Mouse (Mus musculus): ENCODE measurements around the gene Evx1.

The Evx1 gene

DNA sequence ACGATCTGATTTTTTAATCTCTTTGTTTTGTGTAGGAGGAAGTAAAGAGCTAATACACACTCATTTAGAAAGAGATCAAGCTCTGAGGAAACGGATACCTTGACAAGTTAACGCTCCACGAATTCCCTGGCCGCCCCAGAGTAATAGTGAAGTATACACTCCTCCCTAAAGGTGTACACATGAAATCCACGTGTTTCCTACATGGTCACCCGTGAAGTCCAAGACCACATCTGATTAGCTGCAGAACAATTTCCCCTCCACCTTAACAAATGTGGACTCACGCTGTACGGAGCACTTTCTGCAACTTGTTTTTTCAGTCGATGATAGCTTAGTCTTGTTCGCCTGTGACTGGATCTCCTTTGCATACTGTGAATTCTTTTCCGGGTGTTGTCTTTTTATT, 23.1 kb upstream of the Evx1 start:
- DNase-seq (ENCODE audit: inconsistent age in 2 of 2, low spot score in 1 of 2): peak in 1 of 2 experiments; percentile 17

DNA sequence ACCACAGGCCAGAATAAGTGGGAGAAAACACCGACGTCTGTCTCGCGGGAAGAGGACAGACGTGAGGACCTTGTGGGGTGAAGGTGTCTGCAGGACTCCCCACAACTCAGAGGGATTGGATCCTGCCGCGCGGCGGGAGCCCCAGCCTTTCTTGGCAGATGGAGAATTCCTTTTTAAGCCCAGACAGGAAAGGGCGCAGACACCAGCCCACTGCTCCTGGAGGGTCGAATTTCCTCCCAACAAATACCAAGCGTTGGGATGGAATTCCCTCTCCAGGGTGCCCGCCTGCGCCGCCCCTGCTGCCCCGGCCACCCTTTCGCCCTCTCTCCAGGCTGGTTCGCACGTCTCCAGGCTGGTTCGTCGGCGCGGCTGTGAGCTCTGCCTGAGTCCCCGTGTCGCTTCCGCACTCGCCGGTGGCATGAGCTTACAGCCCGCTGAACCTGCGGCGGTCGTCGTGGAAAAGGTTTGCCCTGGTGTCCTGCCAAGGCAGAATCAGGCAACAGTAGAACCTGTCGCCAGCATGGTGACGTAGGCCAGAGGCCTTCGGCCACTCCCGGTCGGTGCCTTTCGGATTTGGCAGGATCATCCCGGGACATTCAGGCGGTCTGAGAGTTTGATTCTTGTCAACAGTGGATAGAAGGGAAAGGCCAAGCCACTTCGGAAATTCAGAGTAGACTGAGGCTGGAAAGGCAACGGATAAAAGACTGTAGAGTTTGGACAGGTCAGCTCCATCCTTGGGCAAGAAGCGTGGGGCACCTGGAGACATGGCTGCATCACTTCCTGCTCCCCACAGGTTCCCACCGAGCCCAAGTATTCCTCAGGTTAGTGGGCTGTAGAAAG, 22.1 kb upstream of the Evx1 start:
- DNase-seq (ENCODE audit: inconsistent age in 2 of 2, low spot score in 1 of 2): peak in 1 of 2 experiments; percentile 62

DNA sequence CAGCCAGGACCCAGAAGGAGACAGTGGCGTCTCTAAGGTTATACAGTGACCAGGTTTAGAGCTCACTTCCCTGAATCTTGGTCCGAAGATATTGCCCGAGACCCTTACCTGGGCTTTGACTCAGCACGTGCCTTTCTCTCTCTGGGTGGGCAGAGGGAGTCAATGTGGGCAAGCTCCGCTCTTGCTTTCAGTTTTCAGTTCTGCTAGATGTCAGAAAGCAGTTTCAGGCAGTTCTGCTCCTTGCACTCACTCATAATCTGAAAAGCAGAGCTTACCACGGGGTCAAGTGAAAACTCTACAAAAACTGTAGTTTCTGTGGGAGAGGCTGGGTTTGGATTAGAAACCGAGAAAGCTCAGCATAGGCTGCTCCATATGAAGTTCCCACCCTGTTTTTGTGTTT, 21.0 kb upstream of the Evx1 start:
- DNase-seq (ENCODE audit: inconsistent age in 2 of 2, low spot score in 1 of 2): no peak

DNA sequence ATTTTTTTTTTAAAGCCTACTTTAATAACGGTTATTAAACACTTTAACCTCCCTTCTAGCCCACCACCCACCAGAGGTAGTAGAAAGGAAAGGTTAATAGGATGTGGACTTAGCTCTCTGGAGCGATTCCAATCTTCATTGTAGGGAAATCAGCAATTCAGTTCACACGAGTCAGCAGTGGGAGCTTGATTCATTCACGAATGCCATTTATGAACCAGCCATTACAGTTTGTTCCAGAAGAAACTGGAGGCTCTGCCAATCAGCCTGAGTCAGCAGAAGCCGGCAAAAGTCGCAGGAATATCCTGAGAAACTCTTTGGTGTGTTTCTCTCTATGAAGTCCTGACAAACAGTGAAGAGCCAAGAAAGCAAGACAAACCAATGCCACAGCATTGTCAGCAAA, 18.7 kb upstream of the Evx1 start:
- DNase-seq (ENCODE audit: inconsistent age in 2 of 2, low spot score in 1 of 2): no peak

DNA sequence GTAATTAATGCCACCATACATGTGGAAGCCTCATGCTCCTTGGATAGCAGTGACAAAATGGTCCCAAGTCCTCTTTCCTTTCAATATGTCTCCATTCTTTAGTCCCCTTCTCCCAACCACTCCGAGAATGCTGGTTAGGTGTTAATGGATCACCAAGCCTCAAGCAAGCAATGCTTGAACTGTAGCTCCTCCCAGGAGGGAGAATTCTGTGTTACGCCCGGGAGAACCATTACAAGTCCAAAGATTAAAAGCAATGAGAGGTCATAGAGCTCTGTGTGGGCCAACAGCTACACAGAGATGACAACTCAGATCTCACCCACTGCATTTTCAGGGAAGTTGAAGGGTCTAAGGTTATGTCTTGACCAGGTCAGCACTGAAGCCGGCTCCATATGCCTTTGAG, 14.8 kb upstream of the Evx1 start:
- DNase-seq (ENCODE audit: inconsistent age in 2 of 2, low spot score in 1 of 2): no peak

DNA sequence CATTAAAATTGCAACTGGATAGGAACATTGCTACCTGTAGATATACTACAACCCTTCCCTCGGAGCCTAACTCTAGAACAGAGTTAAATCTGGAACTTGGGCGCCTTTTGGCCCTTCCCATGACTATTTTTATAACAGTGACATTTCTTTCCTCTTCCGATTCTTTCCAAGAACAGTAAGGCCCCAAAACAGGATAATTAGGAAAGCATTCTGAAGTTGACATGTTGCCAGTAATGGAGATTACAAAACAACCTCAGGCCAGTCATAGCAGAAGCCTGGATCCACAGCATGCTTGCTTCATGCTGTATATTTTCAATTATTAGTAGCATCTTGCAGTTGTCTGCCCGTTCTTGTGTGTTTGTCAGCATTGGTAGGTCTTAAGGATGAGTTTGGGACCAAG, 12.5 kb upstream of the Evx1 start:
- peak in 1 of 2 experiments; percentile 23 for DNase-seq (ENCODE audit: inconsistent age in 2 of 2, low spot score in 1 of 2)

DNA sequence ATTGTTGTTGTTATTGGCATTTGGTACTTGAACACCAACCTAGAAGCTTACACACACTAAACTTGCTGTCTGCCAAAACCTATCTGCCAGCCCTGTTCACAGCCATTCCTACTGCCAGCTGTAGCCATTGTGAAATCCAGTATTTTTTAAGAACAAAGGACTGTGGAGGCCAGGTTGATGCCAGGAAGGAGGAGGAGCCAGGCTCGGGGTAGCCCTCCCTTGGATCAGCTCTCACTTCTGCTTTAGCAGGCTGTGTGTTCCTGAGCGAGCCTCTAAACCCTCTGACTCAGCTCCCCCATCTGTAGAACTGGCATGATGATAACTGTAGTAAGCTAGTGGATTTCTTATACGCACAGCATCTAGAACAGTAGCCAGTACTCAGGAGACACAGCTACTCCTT, 9.9 kb upstream of the Evx1 start:
- DNase-seq (ENCODE audit: inconsistent age in 2 of 2, low spot score in 1 of 2): peak in 1 of 2 experiments; percentile 40

DNA sequence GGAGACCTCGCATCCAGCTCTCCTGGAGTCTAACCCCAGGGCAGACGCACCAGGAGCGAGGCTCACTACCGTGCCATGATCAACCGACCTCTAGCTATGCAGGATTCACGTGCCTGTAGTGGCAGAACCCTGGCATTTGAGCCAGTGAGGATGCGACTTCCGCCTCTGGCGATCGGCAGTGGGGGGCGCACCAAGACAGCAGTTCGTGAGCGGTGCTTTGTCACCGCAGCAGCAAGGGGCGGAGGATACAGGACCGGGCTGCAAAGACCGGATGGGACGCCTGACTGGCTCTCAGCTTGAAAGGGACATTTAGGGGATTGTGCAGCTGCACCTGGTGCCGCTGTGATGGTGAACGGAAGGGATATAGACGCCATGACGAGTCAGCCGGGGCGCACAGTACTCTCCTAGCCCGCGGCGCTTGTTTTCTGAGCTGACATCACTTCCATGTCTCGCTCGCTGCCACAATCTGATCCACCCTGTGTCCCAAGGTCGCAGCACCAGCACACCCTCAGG, 7.4 kb upstream of the Evx1 start:
- DNase-seq (ENCODE audit: inconsistent age in 2 of 2, low spot score in 1 of 2): peak; percentile 77 to 91

DNA sequence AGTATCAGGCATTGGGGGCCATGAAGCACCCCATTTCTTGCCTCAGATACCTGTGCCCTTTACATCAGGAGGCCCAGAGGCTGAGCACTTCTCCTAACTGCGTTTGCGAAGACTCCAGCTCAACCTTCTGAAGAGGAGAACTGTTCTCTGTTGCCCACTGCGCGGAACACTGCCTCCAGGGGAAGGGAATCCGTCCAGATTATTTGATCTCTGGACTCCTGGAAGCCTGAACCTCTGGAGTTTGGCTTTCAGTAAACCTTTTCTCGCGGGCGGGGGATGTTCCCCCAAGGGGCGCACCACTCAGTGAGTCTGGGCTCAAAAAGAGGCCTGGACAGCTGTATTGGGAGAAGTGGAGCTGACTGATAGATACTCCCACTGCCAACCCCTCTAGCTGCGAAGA, 3.5 kb upstream of the Evx1 start:
- DNase-seq (ENCODE audit: inconsistent age in 2 of 2, low spot score in 1 of 2): no peak

DNA sequence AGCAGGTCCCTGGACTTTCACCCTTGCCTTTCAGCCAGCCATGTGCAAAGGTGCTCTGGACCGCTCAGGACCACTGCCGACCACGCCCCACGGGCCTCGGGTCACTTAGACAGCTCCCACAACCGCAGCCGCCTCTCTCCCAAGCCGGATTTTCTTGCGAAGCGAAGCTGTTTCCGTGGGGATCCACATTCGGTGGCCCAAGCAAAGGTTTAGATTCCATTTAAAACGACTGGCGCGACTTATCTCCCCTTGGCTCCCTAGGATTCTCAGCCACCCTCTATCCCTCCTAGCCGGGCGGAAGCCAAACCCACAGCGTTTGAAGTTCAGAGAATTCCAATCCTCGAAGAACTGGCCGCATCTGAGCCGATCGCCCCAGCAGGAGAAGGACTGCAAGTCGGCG, 2.9 kb upstream of the Evx1 start:
- peak in 1 of 2 experiments; percentile 54 for DNase-seq (ENCODE audit: inconsistent age in 2 of 2, low spot score in 1 of 2)

DNA sequence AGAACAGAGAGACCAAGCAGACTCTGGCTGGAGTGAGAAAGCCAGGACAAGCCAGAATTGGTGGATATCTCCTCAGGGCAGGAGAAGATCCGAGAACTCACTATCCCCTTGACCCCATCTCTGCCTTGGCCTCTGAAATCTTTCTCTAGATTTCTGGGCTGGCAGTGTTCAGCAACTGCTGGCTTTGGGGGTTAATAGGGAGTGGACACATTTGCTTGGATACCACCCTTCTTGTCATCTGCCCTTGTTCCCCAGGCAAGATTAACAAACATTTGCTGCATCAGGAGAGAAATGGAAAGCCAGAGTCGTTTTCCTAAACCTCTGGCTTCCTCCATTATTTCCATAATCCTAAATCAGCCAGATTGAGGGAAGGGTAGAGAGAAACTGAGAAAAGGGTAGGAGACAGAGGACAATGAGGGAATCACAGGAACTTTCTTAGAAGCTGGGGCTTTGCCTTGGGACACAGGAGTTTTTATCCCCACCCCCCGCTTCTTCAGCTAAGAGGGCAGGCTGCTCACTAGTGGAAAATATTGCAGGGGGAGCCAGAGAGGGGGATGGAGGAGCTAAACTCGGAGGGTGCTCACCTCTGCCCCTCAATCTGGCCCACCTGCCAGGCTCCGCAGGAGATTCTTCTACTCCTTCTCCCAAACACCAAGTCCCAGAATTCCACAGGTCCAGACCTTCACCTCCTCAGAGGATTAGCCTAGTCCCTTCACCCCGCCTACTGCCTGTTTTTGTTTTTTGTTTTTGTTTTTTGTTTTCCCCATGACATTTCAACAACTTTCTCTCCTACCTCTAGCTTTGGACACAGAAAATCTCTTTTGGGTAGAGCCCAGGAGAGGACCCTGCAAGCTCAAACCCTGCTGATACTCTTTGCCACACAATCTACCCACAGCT, 1.4 kb upstream of the Evx1 start:
- DNase-seq (ENCODE audit: inconsistent age in 2 of 2, low spot score in 1 of 2): peak in 1 of 2 experiments; percentile 31

DNA sequence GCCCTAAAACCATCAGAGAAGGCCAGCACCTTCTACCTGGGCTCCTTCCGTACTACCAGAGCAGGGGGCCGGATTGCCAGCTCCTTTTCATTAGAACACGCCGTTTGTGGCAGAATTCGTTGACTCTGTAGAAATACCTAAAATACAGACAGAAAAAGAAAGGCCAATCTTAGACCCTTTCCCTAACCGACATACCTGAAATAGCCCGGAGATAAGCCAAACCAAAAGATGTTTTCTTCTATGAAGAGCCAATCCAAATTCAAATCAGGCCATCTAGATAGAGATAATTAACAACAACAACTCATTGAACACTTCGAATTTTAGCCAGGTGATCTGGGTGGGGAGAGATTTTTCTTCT, 761 bp upstream of the Evx1 start:
- DNase-seq (ENCODE audit: inconsistent age in 2 of 2, low spot score in 1 of 2): peak in 1 of 2 experiments; percentile 46

DNA sequence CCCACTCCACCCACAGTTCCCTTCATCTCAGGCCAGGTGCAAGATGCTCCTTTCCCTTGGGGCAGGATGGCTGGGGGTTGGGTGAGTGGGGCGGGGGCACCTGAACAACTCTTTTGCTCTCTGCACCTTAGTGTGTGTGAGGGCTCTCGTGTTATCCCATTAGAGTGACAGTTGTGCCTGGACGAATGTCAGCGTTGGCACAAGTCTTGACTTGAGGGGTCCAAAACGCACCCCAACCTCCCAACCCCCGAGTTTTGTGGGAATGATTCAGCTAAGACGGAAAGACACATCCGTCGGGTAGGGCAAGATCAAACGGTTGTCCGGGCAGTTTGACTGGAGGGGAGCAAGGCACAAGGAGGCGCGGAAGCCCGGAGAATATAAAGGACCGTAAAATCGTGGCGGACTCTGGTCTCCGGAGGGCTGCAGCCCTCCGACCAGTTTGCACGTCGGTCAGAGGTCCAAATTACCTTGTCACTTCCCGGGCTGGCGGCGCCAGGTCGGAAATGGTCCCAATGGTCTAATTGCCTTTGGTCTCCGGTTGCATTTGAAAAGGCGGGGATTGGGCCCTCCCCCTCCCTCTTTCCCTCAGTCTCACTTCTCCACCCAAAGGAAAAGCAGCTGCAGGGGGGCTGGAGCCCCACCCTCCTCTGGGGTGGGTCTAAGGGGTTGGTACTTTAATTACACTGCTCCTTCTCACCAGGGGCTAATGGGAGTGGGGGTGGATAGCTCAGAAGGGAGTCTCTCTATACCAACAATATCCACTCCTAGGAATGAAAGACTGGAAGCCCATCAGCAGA, 1.2 kb downstream of the Evx1 start:
- DNase-seq (ENCODE audit: inconsistent age in 2 of 2, low spot score in 1 of 2): peak in 1 of 2 experiments; percentile 21

DNA sequence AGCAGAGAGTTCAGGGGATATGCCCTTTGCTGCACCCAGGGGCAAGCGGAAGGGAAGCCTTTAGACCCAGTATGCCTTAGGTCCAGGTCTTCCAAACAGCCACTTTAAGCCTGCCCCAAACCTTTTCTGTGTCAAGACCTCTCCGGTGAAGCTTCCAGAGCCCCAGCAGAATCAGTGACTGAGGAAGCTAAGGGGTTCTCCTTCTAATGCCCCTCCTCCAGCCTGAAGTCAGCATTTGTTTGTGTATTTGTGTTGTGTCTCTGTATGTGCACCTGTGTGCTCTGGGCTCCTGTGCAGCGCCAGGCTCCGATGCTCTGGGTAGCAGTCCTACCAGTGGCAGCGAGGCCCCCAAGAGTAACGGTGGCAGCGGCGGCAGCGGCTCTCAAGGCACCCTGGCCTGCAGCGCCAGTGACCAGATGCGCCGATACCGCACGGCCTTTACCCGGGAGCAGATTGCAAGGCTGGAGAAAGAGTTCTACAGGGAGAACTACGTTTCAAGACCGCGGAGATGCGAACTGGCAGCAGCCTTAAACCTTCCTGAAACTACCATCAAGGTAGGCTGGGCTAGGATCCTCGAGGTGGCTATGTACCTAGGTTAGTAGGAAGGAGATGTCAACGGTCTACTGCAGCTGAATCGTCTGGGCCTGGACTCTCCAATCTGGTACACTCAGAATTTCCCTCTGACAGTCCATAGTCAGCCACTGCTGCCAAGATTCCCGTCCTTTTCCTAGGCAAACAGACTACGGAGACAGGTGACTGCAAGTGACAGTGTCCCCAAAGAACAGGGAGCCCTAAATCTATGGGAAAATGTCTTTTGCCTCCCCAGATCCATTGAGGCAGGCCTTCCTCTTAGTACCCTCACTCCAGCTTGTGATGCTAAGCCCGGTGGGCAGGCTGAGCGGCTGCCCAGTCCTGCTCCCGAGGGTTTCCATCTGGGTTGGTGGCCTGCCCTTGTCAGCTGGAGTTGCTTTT, 2.4 kb downstream of the Evx1 start:
- DNase-seq (ENCODE audit: inconsistent age in 2 of 2, low spot score in 1 of 2): peak in 1 of 2 experiments; percentile 31

DNA sequence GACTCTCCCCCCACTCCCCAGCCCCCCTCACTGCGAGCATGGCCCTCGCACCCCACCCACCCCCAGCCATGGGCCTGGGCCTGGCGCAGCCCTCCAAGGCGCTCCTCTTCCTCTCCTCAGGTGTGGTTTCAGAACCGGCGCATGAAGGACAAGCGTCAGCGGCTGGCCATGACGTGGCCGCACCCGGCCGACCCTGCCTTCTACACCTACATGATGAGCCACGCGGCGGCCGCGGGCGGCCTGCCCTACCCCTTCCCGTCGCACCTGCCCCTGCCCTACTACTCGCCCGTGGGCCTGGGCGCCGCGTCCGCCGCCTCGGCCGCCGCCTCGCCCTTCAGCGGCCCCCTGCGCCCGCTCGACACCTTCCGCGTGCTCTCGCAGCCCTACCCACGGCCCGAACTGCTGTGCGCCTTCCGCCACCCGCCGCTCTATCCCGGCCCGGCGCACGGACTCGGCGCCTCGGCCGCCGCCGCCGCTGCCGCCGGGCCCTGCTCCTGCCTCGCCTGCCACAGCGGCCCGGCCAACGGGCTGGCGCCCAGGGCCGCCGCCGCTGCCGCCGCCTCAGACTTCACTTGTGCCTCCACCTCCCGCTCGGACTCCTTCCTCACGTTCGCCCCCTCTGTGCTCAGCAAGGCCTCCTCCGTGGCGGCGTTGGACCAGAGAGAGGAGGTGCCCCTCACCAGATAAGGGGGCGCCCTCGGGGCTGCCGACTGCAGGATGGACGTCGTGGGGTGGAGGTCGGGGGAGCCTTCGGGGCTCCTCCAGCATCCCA, 3.3 kb downstream of the Evx1 start:
- peak in 1 of 2 experiments; percentile 35 for DNase-seq (ENCODE audit: inconsistent age in 2 of 2, low spot score in 1 of 2)

DNA sequence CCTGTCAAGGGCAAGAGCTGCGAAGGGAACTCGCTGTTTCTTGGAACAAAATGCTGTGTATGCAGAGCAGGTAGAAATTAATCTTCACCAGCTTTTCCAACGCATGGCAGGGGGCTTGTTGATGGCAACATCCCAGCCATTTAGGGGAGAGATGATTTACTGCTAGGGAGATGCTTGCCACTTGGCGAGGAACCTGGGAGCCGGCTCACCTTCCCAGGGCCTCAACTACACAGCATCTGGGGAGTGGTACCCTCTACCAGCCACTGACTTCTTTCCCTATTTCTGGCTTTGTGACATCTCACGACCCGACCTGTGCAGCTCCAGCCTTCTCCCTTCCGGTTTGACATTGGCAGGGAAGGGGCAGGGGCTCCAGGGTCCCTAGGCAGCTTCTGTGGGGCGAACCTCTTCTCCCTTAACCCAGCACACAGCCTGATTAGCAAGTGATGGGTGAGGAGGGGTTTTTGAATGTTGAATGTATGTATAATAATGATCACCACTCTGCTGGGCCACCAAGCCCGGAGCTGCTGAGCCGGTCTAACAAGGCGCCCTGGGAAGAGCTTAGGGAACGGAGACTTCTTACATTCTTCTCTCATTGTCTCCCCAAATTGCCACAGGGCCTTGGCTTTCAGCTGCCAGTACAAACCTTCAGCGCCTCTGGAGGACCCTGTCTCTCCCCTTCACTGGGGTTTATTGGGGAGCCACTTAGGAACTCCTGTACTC, 4.3 kb downstream of the Evx1 start:
- peak in 1 of 2 experiments; percentile 16 for DNase-seq (ENCODE audit: inconsistent age in 2 of 2, low spot score in 1 of 2)

DNA sequence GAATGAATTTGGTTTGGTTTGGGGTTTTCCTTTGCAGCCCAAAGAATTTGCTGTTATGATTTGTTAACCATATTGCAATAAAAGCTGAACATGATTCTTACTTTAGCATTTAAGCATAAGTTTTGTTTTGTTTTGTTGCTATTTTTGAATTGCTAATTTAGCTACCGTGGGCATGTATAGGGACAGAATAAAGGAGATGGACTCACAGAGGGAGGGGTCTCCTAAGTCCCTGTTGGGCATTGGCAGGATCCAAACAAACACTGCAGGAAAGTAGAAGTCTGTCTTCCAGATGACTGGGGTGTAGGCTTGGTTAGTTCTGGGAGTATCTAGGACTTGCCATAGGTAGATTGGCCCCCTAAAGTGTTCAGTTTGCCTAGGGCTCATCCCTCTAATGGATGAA, 5.0 kb downstream of the Evx1 start:
- no peak for DNase-seq (ENCODE audit: inconsistent age in 2 of 2, low spot score in 1 of 2)

DNA sequence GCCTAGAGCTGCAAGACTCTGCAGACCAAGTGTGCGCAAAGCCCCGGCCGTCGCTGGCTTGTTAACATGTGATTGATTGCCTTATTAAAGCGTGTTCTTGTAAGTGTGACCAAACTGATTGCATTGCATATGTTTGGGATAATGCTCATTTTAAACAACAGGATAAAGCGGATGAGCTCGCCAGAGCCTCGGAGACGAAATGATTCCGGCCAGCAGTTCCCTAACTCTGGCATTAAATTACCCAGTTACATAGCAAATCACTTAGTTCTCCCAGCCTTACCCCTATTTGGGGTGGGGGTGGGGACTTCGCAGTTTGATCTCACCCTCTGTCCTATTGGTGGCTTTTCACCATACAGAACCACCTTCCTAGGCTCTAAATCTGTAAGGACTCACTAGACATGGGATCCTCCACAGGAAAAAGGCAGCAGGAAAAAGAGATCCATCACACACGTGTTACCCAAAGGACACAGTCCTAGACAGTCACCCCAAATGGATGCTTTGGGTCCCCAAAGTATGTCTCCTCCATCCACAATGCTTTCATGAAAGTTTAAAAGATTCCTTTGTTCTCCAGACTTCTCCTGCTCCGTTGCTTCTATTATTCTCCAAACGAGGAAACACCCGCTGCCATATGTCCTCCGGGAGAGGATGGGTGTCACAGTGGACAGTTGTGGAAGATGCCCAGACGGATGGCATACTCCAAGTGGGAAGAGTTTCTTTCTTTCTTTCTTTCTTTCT, 6.8 kb downstream of the Evx1 start:
- DNase-seq (ENCODE audit: inconsistent age in 2 of 2, low spot score in 1 of 2): peak in 1 of 2 experiments; percentile 22
